Mouse (Mus musculus): Measurements from ENCODE around the gene Mef2c.

Gene Mef2c

GRCm38 (mm10) chr13:83524902-83525715, 21.3 kb downstream of the Mef2c start:
- no peak for DNase-seq

GRCm38 (mm10) chr13:83525716-83526005, 21.8 kb downstream of the Mef2c start:
- DNase-seq: no peak

GRCm38 (mm10) chr13:83526066-83526465, 22.2 kb downstream of the Mef2c start:
- no peak for DNase-seq

GRCm38 (mm10) chr13:83527921-83528320, 24.1 kb downstream of the Mef2c start:
- DNase-seq: no peak

GRCm38 (mm10) chr13:83529729-83530314, 26.0 kb downstream of the Mef2c start:
- no peak for DNase-seq

- no peak for DNase-seq
Observed at GRCm38 (mm10) chr13:83530889-83531288, 27.1 kb downstream of the Mef2c start.

GRCm38 (mm10) chr13:83531968-83532591, 28.2 kb downstream of the Mef2c start:
- DNase-seq: peak; percentile 25 to 36

GRCm38 (mm10) chr13:83536361-83536760, 32.5 kb downstream of the Mef2c start:
- no peak for DNase-seq

- no peak for DNase-seq
Observed at GRCm38 (mm10) chr13:83537163-83537562, 33.3 kb downstream of the Mef2c start.

- DNase-seq: no peak
Observed at GRCm38 (mm10) chr13:83539921-83540320, 36.1 kb downstream of the Mef2c start.

DNA sequence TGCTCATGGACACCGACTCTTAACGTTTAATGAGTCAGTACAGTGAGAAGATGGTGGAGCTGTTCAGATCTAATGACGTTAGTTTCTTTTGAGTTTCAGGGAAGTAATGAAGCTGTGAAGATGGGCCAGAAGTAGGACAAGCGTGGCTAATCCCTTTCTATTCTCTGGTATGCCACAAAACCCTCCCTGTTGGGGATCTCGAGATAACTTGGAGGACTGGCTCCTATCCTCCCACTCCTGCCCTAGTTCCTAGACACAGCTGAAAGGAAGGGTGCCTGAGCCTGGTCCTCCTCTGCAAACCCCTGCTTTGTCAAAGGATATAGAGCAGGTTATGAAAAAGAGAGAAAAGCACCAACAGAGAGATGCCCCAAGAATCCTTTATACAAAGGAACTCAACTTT, 38.8 kb downstream of the Mef2c start:
- no peak for DNase-seq

GRCm38 (mm10) chr13:83544707-83545106, 40.9 kb downstream of the Mef2c start:
- no peak for DNase-seq

DNA sequence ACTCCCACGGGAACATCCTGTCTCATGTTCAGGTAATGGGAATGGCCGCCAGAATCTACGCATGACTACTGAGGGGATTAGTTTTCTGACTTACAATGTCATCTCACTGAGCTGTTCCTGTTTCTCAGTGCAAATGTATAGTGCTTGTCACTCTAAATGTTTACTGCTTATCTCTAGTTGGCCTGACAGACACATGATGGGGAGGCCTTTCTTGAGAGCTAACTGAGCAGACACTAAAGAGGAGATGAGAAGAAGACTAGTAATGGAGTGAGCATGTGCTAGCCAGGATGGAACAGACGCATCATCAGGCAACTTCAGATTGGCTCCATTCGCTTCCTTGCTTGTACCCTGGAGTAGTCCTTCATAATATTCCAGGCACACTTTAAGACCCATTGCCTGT, 43.0 kb downstream of the Mef2c start:
- no peak for DNase-seq

DNA sequence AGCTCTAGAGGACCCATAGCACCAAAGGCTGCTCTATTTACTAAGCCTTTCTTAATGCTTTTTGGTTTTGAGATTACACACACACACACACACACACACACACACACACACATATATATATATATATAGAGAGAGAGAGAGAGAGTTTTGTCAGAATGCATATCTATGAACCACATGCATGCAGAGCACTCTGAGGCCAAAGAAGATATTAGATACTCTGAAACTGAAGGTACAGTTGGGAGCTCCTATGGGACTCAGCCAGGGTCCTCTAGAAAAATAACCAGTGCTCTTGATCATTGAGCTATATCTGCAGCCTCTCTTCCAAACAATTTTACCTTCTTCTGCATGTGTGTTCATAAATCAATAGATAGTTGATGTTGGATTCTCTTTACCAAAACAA, 47.4 kb downstream of the Mef2c start:
- DNase-seq: no peak

- no peak for DNase-seq
Observed at GRCm38 (mm10) chr13:83552051-83552450, 48.2 kb downstream of the Mef2c start.

GRCm38 (mm10) chr13:83563261-83563660, 59.4 kb downstream of the Mef2c start:
- no peak for DNase-seq

DNA sequence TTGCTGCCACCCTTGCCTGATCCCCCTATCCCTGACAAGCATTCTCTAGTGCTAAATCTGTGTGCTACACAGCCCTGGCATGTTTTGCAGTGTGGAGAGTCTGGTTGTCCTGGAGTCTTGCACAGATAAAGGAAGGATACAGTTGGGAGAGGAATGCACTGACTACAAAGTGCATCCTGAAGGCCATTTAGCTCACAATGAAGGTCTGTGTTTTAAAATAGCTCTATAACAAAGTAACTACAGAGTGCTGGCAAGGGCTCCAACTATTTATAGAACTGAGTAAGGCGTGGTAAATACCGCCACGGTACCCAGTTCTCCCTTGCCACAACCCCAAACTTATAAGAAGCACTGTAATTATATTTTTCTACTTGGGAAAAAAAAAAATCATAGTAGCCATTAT, 61.9 kb downstream of the Mef2c start:
- DNase-seq: no peak

DNA sequence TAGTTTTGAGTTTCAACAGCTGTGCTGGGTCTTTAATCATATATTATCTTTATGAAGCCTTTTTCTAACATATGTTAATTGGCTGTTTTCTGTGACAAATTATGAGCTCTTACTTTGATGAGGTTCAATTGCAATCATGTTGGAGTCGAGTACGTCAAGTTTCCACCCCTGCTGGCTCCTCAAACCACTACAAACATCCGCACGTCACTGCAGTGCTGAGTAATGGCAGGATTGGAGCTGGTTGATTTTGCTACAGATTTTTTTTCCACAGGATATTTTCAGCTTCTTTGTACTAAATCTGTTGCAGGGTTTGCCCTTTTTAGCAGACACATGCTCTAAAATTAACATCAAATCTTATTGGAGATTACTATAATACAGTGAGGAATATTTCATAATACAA, 62.3 kb downstream of the Mef2c start:
- DNase-seq: peak in 1 of 2 experiments; percentile 35

- no peak for DNase-seq
Observed at GRCm38 (mm10) chr13:83566834-83567534, 63.1 kb downstream of the Mef2c start.

DNA sequence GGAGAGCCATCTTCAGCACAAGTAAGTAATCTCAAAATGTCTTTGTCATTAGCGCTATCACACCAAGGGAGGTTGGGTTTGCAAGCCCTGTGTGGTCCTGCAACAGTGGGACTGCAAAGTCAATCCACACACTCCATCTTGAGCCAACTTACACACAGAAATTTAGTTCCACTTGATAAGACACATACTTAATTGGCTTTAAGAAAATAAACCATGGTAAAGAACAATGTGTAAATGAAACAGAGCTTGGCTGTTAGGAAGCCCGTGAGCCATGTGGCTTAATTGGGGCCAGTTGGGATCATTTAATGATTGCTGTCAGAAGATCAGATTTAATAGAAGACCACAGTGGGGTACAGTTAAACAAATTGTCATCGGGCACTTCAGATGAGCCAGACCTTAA, 63.8 kb downstream of the Mef2c start:
- DNase-seq: no peak

GRCm38 (mm10) chr13:83568759-83569256, 65.0 kb downstream of the Mef2c start:
- DNase-seq: no peak

GRCm38 (mm10) chr13:83571973-83572447, 68.2 kb downstream of the Mef2c start:
- peak; percentile 27 to 35 for DNase-seq

GRCm38 (mm10) chr13:83572469-83572868, 68.6 kb downstream of the Mef2c start:
- no peak for DNase-seq

Measured in kidney, postnatal 4 days (tissue).